Mouse (Mus musculus) forebrain, embryonic 12.5 days (tissue): Measurements from ENCODE around the gene Shisa9. TPM values are rescaled to one million over a fixed set of nuclear protein-coding genes. Genes with fewer than 3 reads are reported as not detected.

ENCODE experiments used
- ATAC-seq: fragments of 200-750 bp; cut with Nextera tagmentation; 2 replicates; pipeline ENCODE4 v1.8.0; 2017; ENCODE audit warnings: moderate TSS enrichment; ENCODE audit not compliant: low FRiP score
- H3K27ac ChIP-seq: fragments of 300-500 bp; sonication (generic); 2 replicates; pipeline ENCODE4 v1.5.1; 2016; ENCODE audit warnings: mild to moderate bottlenecking
- H3K27me3 ChIP-seq: fragments of 300-500 bp; sonication (generic); 2 replicates; pipeline ENCODE4 v1.6.1; 2016; ENCODE audit warnings: mild to moderate bottlenecking
- H3K36me3 ChIP-seq: fragments of 300-500 bp; sonication (generic); replicated peaks from 2 replicates; pipeline ENCODE4 v1.6.1; 2016; ENCODE audit warnings: mild to moderate bottlenecking
- H3K4me1 ChIP-seq: fragments of 300-500 bp; sonication (generic); 2 replicates; pipeline ENCODE4 v1.6.1; 2016
- H3K4me2 ChIP-seq: fragments of 300-500 bp; sonication (generic); 2 replicates; pipeline ENCODE4 v1.6.1; 2016; ENCODE audit warnings: mild to moderate bottlenecking, moderate library complexity
- H3K4me3 ChIP-seq: fragments of 300-500 bp; sonication (generic); replicated peaks from 2 replicates; pipeline ENCODE4 v1.5.1; 2016; ENCODE audit warnings: mild to moderate bottlenecking
- H3K9ac ChIP-seq: fragments of 300-500 bp; sonication (generic); 2 replicates; pipeline ENCODE4 v1.6.1; 2016; ENCODE audit warnings: mild to moderate bottlenecking
- H3K9me3 ChIP-seq: fragments of 300-500 bp; sonication (generic); 2 replicates; pipeline ENCODE4 v1.6.1; 2016
- WGBS: fragments of 180-500 bp; shearing (Covaris S2); methylation state at CpG from one replicate; pipeline ENCODE4 v1.1.7; 2016; 5-methylcytosine and 5-hydroxymethylcytosine counted together
- polyA plus RNA-seq: library from polyadenylated mRNA; unstranded; fragments of >200 nt; fragmentation: Nextera tagmentation; extraction: Ambion mirVana; gene quantifications from 2 replicates; pipeline ENCODE4 v1.2.1, GENCODE M21; 2016

Shisa9 gene
- polyA plus RNA-seq, 1 experiment from 2014 or later, result 0.82 TPM

DNA sequence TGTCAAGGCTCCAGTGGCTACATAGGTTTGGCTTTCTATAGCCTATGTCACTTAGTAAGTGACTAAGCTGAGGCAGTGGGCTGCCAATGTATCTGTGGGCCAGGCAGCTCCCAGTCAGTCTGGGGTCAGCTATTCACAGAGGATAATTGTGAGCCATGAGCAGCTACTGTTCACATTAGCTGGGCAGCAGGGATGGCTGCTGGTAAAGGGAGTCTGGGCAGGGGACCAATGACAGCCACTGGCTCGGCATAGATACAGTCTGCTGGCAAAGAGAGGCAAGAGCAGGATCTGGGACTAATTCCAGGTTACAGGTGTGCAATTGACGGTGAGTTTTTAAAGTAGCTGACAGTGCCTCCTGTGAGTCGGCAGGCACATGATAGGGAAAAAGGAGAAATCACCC lies 145.9 kb downstream of the Shisa9 start:
- Histone ChIP-seq H3K27me3 (no peaks in the 10 kb centered on the region), H3K9me3 (no peaks in the 10 kb centered on the region), H3K4me3 (no peak overlapping the region), H3K9ac (no peak overlapping the region), H3K4me2 (no peak overlapping the region), H3K27ac (no peak overlapping the region), H3K4me1 (no peaks in the 10 kb centered on the region), H3K36me3 (no peaks in the 10 kb centered on the region)
- ATAC-seq, result no peak
- WGBS, result 77% methylated on average over 3 of the region's 3 CpGs

DNA sequence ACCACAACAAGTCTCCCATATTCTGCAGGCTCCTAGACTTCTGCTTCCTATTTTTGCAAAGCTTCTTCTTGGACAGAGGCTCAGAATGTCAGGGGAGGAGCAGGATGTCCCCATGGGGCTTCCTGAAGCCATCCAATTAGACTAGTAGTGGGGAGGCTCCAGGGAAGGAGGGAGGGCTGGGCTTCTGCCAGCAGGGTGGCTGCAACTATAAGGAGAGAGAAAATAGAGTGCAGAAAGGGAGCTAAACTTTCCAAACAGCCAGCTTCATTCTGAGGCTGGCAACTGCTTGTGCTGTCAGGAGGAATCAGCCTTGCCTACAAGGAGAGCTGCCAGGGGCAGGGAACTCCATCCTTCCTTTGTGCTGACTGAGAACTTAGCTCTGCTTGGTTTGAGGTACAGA lies 162.8 kb downstream of the Shisa9 start:
- ATAC-seq, result no peak
- H3K9me3 ChIP-seq, result no peaks in the 10 kb centered on the region
- no peak overlapping the region for H3K4me2 ChIP-seq
- H3K27ac ChIP-seq, result no peak overlapping the region
- H3K9ac ChIP-seq, result no peak overlapping the region
- H3K27me3 ChIP-seq, result no peaks in the 10 kb centered on the region
- H3K36me3 ChIP-seq, result no peaks in the 10 kb centered on the region
- H3K4me3 ChIP-seq, result no peak overlapping the region
- no peaks in the 10 kb centered on the region for H3K4me1 ChIP-seq

DNA sequence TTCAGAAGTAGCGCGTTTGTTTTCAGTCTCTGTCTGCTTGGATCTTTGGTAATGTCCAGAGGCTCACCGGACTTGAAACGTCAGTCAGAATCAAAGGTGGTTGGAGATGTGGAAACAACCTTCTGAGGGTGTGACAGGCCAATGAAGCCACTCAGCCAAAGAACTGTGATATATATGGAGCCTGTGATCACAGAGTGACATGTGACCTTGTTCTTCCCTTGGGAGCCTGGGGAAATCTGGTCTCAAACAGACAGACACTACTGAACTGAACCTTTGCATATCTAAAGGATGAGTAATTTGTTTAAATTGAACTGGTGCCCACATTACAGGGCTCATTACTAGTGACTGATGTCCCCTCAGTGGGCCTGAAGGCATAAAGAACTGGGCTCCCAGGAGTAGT lies 168.1 kb downstream of the Shisa9 start:
- WGBS, result 75% methylated on average over 4 of the region's 4 CpGs
- Histone ChIP-seq H3K36me3 (no peaks in the 10 kb centered on the region), H3K9ac (no peak overlapping the region), H3K4me2 (no peak overlapping the region), H3K27me3 (no peaks in the 10 kb centered on the region), H3K9me3 (no peaks in the 10 kb centered on the region), H3K4me3 (no peak overlapping the region), H3K4me1 (no peaks in the 10 kb centered on the region), H3K27ac (no peak overlapping the region)
- ATAC-seq, result no peak

- Histone ChIP-seq H3K4me2 (no peak overlapping the region), H3K27ac (no peak overlapping the region), H3K4me3 (no peak overlapping the region), H3K9me3 (no peaks in the 10 kb centered on the region), H3K27me3 (no peaks in the 10 kb centered on the region), H3K9ac (no peak overlapping the region), H3K36me3 (no peaks in the 10 kb centered on the region), H3K4me1 (no peaks in the 10 kb centered on the region)
- WGBS, result 79% methylated on average over 2 of the region's 2 CpGs
- ATAC-seq, result no peak
These were observed 170.6 kb downstream of the Shisa9 start for GRCm38 (mm10) chr16:12154476-12154875.

- no peak overlapping the region for H3K4me2 ChIP-seq
- no peak for ATAC-seq
- H3K27ac ChIP-seq, result no peak overlapping the region
- H3K9ac ChIP-seq, result no peak overlapping the region
- no peaks in the 10 kb centered on the region for H3K4me1 ChIP-seq
- H3K9me3 ChIP-seq, result no peaks in the 10 kb centered on the region
- H3K36me3 ChIP-seq, result no peaks in the 10 kb centered on the region
- no peak overlapping the region for H3K4me3 ChIP-seq
- no peaks in the 10 kb centered on the region for H3K27me3 ChIP-seq
- 100% methylated on average over 1 of the region's 1 CpGs for WGBS
These were observed 189.6 kb downstream of the Shisa9 start for GRCm38 (mm10) chr16:12173482-12174041.

GRCm38 (mm10) chr16:12178031-12178430 lies 194.1 kb downstream of the Shisa9 start:
- no peak for ATAC-seq
- no peaks in the 10 kb centered on the region for H3K36me3 ChIP-seq
- H3K27ac ChIP-seq, result no peak overlapping the region
- H3K27me3 ChIP-seq, result no peaks in the 10 kb centered on the region
- H3K4me2 ChIP-seq, result no peak overlapping the region
- no peaks in the 10 kb centered on the region for H3K9me3 ChIP-seq
- H3K4me1 ChIP-seq, result no peaks in the 10 kb centered on the region
- 79% methylated on average over 2 of the region's 2 CpGs for WGBS
- no peak overlapping the region for H3K9ac ChIP-seq
- H3K4me3 ChIP-seq, result no peak overlapping the region

GRCm38 (mm10) chr16:12189739-12190138 lies 205.8 kb downstream of the Shisa9 start:
- no peaks in the 10 kb centered on the region for H3K9me3 ChIP-seq
- H3K27ac ChIP-seq, result no peak overlapping the region
- no peak overlapping the region for H3K4me2 ChIP-seq
- no peak for ATAC-seq
- H3K4me3 ChIP-seq, result no peak overlapping the region
- 73% methylated on average over 2 of the region's 2 CpGs for WGBS
- H3K27me3 ChIP-seq, result no peaks in the 10 kb centered on the region
- H3K36me3 ChIP-seq, result no peaks in the 10 kb centered on the region
- no peaks in the 10 kb centered on the region for H3K4me1 ChIP-seq
- no peak overlapping the region for H3K9ac ChIP-seq

DNA sequence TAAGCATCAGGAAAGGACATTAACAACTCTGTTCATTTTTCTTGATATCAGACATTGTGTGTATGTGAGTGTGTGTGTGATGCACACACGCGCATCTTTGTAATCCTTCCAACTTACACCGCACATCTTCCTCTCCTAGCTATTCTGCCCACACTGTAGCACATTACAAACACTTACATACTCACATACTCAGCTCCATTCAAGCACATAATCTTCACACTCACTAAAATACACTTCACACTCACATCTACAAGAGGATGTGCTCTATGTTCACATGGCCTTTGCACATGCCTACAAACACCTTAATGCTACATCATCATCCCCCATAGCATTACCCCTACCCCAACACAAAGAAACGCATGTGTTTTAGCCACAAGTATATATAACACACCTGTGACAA lies 212.9 kb downstream of the Shisa9 start:
- H3K4me2 ChIP-seq, result no peak overlapping the region
- H3K9ac ChIP-seq, result no peak overlapping the region
- no peaks in the 10 kb centered on the region for H3K36me3 ChIP-seq
- H3K4me1 ChIP-seq, result no peaks in the 10 kb centered on the region
- no peaks in the 10 kb centered on the region for H3K9me3 ChIP-seq
- no peak overlapping the region for H3K4me3 ChIP-seq
- 95% methylated on average over 4 of the region's 4 CpGs for WGBS
- H3K27ac ChIP-seq, result no peak overlapping the region
- H3K27me3 ChIP-seq, result no peaks in the 10 kb centered on the region
- no peak for ATAC-seq

- H3K36me3 ChIP-seq, result no peaks in the 10 kb centered on the region
- ATAC-seq, result no peak
- WGBS, result 61% methylated on average over 5 of the region's 5 CpGs
These were observed 213.7 kb downstream of the Shisa9 start for GRCm38 (mm10) chr16:12197611-12198010.

GRCm38 (mm10) chr16:12201216-12201615 lies 217.3 kb downstream of the Shisa9 start:
- WGBS, result 30% methylated on average over 3 of the region's 3 CpGs
- Histone ChIP-seq H3K27ac (no peak overlapping the region), H3K4me3 (no peak overlapping the region), H3K4me2 (no peak overlapping the region), H3K9me3 (no peaks in the 10 kb centered on the region), H3K27me3 (no peaks in the 10 kb centered on the region), H3K36me3 (no peaks in the 10 kb centered on the region), H3K4me1 (no peaks in the 10 kb centered on the region), H3K9ac (no peak overlapping the region)
- ATAC-seq, result no peak

More at GRCm38 (mm10) chr16:12197611-12198010, 213.7 kb downstream of the Shisa9 start:
- Histone ChIP-seq H3K9ac (no peak overlapping the region), H3K4me2 (no peak overlapping the region), H3K27me3 (no peaks in the 10 kb centered on the region), H3K9me3 (no peaks in the 10 kb centered on the region), H3K27ac (no peak overlapping the region), H3K4me3 (no peak overlapping the region), H3K4me1 (no peaks in the 10 kb centered on the region)

DNA sequence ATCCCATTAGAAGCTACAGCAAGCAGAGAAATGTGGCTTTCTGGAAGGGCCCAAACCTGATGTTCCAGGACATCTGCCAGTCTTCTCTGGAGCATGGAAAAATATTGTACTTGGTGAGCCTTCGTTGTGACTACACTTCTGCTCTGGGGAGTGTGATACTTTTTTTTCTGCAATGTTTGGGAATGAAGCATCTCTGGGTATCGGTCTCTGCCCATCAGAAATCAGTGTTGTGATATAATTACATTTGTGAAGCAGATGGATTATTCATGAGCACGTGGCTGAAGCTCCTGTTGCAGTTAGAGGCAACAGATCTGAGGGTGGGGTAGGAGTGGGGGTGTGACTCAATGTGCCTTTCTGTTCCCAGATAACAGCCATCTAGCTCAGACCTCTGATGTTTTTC lies 218.2 kb downstream of the Shisa9 start:
- 65% methylated on average over 3 of the region's 3 CpGs for WGBS
- Histone ChIP-seq H3K27me3 (no peaks in the 10 kb centered on the region), H3K27ac (no peak overlapping the region), H3K36me3 (no peaks in the 10 kb centered on the region), H3K9me3 (no peaks in the 10 kb centered on the region), H3K4me3 (no peak overlapping the region), H3K4me2 (no peak overlapping the region), H3K4me1 (no peaks in the 10 kb centered on the region), H3K9ac (no peak overlapping the region)
- no peak for ATAC-seq

DNA sequence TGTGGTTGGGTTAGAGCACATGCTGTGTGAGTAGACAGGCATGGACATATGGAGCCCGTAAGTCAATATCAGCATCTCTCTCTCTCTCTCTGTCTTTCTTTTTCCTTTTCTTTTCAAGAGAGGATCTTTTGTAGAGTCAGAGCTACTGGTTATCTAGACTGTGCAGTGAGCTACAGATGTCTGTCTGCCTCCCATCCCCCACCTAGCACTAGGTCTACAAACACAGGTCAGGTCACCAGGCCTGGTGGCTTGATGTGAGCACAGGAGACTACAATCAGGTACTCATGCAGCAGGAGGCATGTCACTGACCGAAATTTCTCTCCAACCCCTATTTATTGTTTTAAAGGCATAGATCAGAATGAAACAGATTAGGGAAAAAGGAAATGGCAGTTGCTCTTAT lies 219.1 kb downstream of the Shisa9 start:
- Histone ChIP-seq H3K4me1 (no peaks in the 10 kb centered on the region), H3K27me3 (no peaks in the 10 kb centered on the region), H3K9ac (no peak overlapping the region), H3K4me2 (no peak overlapping the region), H3K9me3 (no peaks in the 10 kb centered on the region), H3K4me3 (no peak overlapping the region), H3K27ac (no peak overlapping the region), H3K36me3 (no peaks in the 10 kb centered on the region)
- ATAC-seq, result no peak
- 76% methylated on average over 2 of the region's 2 CpGs for WGBS

- no peaks in the 10 kb centered on the region for H3K36me3 ChIP-seq
These were observed 220.5 kb downstream of the Shisa9 start for GRCm38 (mm10) chr16:12204423-12204822.

More at GRCm38 (mm10) chr16:12204423-12204822, 220.5 kb downstream of the Shisa9 start:
- 84% methylated on average over 2 of the region's 2 CpGs for WGBS
- Histone ChIP-seq H3K4me1 (no peaks in the 10 kb centered on the region), H3K9ac (no peak overlapping the region), H3K27me3 (no peaks in the 10 kb centered on the region), H3K9me3 (no peaks in the 10 kb centered on the region), H3K4me2 (no peak overlapping the region), H3K4me3 (no peak overlapping the region), H3K27ac (no peak overlapping the region)
- ATAC-seq, result no peak
